Mouse (Mus musculus) heart, postnatal 14 days (tissue): ENCODE measurements around the gene Fpgt. TPM values are rescaled to one million over a fixed set of nuclear protein-coding genes. Genes with fewer than 3 reads are reported as not detected.
A peak's percentile ranks its signal among the peaks of the same experiment; 100 is the strongest.

ENCODE experiments used
- DNase-seq, 2 experiments: peaks; one replicate each; pipeline ENCODE4 v3.0.0; 2021 to 2022
- intact Hi-C: fragments of 180-260 bp; cut with DNase I; formaldehyde crosslinking; loops from one replicate; pipeline ENCODE4 v1.15.1; 2025
- long read RNA-seq, 2 experiments: library from polyadenylated mRNA; stranded (forward); transcript quantifications; one replicate each; pipeline ENCODE4 v2.0.0; 2021
- total RNA-seq, 2 experiments: library from RNA; stranded (reverse); gene quantifications; 2 replicates each; pipeline ENCODE4 v1.2.3; 2021

The Fpgt gene
- 10 to 100 TPM in 1 of 2 experiments, 1 to 10 TPM in 1; 9.1 to 11.3 TPM for total RNA-seq
- long read RNA-seq, experiment 1, transcript Fpgt-201 (4 exons, 3,518 nt) = major isoform, 10 of 12 reads
- long read RNA-seq, experiment 1, partial matches to known transcripts = 0 of 12 reads
- long read RNA-seq, experiment 1, other reads (novel, unspliced or antisense) = 2 of 12 reads
- long read RNA-seq, experiment 2, partial matches to known transcripts = 0 of 8 reads
- long read RNA-seq, experiment 2, other reads (novel, unspliced or antisense) = 2 of 8 reads

- peak; percentile 87 to 91 for DNase-seq
- intact Hi-C loops = loop anchor here (5.0 kb wide), 2 partner anchors 36 to 496 kb away; partner anchors contain the start of genes Cryz, Tnni3k and Tyw3
Measured at GRCm38 (mm10) chr3:155093116-155093956, at the start of gene Fpgt, which contains the start of gene Lrriq3. Fpgt (minus strand) TSS chr3:155093403. Lrriq3 (plus strand) TSS chr3:155093434.

GRCm38 (mm10) chr3:155141047-155141446 lies 47.8 kb upstream of the Fpgt start:
- intact Hi-C loops = no loop called here

GRCm38 (mm10) chr3:155137737-155138136 lies 44.5 kb upstream of the Fpgt start:
- intact Hi-C loops = no loop called here
- no peak for DNase-seq

More at GRCm38 (mm10) chr3:155141047-155141446, 47.8 kb upstream of the Fpgt start:
- no peak for DNase-seq

DNA sequence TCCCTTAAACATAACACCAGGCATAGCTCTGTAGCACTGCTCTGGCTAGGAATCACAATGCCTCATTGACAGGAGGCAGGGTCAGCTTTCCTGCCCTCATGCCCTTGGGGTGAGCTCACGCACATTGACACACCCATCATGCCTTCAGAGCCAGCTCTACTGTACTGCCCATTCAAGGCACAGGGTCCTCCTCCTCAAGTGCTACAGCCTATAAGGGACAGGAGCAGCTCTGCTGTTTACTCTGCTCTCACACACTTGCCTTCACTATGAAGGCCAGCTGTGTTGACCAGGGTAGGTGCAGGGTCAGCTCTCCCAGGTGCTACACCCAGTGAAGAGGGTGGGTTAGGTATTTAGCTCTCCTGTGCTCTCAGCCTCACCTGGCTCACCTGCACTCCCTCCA lies 12.8 kb upstream of the Fpgt start:
- intact Hi-C loops = no loop called here
- no peak for DNase-seq

DNA sequence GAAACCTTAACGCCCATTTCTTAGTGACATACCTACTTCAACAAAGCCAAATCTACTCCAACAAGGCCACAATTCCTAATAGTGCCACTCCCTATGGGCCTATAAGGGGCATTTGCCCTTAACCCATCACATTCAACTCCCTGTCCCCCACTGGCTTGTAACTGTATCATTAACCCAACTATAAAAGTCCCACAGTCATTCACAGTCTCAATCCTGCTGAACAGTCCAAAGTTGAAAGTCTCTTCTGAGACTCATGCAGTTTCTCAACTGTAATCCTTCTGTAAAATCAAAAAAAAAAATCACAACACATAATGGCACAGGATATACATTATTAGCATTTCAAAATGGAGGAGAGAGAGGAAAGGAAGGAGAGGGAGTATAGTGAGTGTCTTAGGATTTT lies 6.1 kb upstream of the Fpgt start:
- no peak for DNase-seq
- intact Hi-C loops = no loop called here

DNA sequence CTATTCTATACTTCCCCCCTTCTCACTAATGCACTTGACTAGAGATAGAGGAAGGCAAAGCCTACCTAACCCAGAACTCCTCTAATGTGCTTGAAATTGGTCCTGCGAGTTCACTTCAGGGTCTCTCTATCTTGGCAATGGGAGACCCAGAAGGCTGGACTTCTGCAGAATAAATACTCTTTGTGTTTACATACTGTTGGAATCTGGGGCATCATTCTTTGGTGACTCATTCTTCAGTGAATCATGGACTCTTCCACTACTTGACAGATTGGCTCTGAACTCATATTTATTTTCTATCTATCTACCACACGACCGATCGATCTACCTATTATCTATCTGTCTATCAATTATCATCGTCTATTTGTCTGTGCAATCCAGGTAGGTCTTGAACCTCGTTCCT lies 1.1 kb downstream of the Fpgt start:
- DNase-seq = no peak
- intact Hi-C loops = loop anchor here (5.0 kb wide), 2 partner anchors 35 to 495 kb away; partner anchors contain the start of genes Cryz, Tnni3k and Tyw3

GRCm38 (mm10) chr3:155077908-155078307 lies 15.3 kb downstream of the Fpgt start:
- DNase-seq = no peak
- intact Hi-C loops = no loop called here

DNA sequence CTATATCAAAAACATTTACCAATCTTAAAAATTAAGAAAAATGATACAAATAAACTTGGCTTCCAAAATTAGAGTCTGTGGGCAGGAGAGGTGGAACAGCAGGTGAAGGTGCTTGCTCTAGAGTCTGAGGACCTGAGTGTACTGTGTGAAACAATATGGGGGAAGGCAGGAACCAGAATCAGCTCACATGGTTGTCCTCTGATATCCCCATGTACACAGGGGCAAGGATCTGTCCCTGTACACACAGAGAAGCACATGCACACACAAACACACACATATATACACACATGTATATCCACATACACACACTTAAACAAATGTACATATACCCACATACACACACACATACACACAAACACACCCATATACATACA lies 33.8 kb downstream of the Fpgt start:
- no peak for DNase-seq
- intact Hi-C loops = loop anchor here (5.0 kb wide), 1 partner anchor 33 kb away; the partner anchor contains the start of genes Fpgt and Lrriq3

- DNase-seq = no peak
- intact Hi-C loops = loop anchor here (5.0 kb wide), 1 partner anchor 33 kb away; the partner anchor contains the start of genes Fpgt and Lrriq3
Measured at GRCm38 (mm10) chr3:155058800-155059448, 34.3 kb downstream of the Fpgt start.

DNA sequence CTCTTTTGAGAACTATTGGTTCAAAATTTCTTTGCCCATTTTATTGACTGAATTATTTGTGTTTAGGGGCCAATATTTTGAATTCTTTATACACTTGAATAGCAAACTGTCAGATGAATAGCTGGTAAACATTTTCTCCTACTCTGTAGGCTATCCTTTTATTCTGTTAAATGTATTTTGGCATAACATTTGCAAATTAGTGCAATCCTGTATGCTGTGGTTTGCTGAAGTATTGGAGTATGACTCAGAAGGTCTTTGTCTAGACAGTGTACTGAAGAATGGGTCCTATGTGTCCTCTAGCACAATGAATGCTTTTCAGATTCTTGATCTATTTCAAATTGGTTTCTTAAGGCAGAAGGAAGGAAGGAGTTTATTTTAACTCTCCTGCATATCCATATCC lies 35.6 kb downstream of the Fpgt start:
- intact Hi-C loops = loop anchor here (5.0 kb wide), 1 partner anchor 35 kb away; the partner anchor contains the start of genes Fpgt and Lrriq3
- no peak for DNase-seq

DNA sequence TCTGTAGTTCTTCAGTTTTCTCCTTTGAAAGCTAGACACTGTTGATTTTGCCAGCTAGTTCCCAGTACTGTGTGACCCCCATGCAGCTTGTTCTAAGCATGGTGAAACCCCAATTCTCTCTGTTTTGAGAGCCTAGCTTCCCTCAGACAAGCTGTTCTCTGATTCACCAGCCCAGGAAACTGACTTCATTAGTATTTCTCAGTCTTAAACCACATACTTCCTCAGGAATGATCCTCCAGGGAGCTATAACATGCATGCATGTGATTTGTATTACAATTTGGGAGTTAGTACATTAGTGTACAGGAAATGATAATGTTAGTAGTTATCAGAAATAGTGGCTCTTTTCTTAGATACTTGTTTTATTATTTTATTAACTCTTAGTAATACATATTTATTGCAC lies 36.6 kb downstream of the Fpgt start:
- no peak for DNase-seq
- intact Hi-C loops = loop anchor here (5.0 kb wide), 1 partner anchor 36 kb away; the partner anchor contains the start of genes Fpgt and Lrriq3

GRCm38 (mm10) chr3:155055231-155055916 lies 37.8 kb downstream of the Fpgt start, which contains the start of gene Tnni3k:
Tnni3k (minus strand) TSS chr3:155055407.
- peak; percentile 6 to 33 for DNase-seq
- intact Hi-C loops = loop anchor here (5.0 kb wide), 1 partner anchor 37 kb away; the partner anchor contains the start of genes Fpgt and Lrriq3

GRCm38 (mm10) chr3:155053189-155053588 lies 40.0 kb downstream of the Fpgt start:
- DNase-seq = no peak
- intact Hi-C loops = no loop called here

DNA sequence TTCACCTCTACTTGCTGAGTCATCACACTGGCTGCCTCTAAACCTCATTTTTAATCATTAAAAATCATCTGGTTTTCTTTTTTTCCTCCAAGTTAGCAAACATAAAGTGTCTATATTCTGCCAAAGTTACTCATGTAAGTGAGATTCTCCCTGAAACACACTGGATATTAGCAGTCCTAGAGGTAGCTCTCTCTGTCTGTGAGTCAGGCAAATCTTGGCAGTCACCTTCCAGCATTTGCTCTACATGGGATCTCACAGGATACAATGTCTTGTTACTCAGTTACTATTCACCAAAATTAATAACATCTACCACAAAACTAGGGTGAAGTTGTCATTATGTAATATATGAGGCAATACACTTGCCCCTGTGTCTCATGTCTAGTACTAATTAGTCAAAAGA lies 41.2 kb downstream of the Fpgt start:
- no peak for DNase-seq
- intact Hi-C loops = no loop called here

GRCm38 (mm10) chr3:155039012-155039836 lies 54.0 kb downstream of the Fpgt start:
- intact Hi-C loops = no loop called here
- DNase-seq = peak in 1 of 2 experiments; percentile 8
